Mouse (Mus musculus) adrenal gland (tissue): ENCODE results near the gene Rgs6.

Source experiments
- intact Hi-C: fragments of 180-260 bp; cut with DNase I; formaldehyde crosslinking; loops from one replicate; pipeline ENCODE4 v1.15.1; 2025

Rgs6 gene

DNA sequence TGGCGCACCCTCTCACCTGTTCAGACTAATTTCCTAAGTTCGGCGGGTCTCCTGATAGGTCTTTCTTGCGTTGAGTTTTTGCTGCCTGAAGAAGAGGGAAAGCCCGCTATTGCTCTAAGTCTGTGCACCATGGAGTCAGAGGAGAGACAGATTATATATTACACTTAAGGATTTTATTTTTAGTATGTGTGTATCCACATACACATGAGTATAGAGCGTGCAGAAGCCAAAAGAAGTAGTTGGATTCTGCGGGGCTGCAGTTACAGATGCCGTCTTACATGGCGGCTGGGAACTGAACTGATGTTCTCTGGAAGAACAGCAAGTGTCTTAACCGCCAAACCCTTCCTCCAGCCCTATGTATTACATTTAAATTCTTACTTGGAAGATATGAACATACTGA lies 52.3 kb downstream of the Rgs6 start:
- intact Hi-C loops: no loop called here

DNA sequence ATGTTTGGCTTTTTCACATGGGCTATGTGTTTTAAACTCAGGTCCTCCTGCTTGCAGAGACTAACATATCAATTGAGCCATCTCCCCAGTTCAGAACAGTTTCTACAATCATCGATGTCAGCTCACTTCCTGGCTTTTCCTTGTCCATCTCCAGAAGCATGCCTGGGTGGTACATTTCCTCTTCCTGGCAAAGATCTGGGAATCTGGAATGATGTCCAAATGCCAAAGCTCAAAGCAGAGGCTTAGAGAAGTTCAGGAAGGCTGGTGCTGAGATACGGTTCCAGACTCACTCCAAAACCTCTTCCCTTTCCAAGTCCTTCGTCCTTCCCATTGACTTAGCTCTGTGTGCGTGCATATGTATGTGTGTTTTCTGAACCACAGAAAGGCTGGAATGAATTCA lies 59.8 kb downstream of the Rgs6 start:
- intact Hi-C loops: no loop called here

DNA sequence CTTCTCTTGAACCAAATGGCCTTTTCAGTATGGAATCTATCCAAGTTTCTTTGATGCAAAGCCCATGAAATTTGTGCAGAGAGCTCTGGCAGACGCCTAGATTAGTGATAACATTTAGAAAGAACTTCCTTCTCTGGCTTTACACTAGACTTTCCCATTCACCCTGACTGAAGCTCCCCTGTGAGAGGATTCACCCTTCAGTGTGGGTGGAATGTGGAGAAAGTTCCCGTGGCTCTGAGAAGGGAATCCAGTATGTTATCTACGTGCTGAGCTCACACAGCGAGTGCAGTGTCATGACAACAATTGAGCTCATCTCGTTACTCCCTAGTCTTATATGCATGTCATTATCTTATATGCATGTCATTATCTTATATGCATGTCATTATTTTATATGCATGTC lies 61.9 kb downstream of the Rgs6 start:
- intact Hi-C loops: no loop called here

DNA sequence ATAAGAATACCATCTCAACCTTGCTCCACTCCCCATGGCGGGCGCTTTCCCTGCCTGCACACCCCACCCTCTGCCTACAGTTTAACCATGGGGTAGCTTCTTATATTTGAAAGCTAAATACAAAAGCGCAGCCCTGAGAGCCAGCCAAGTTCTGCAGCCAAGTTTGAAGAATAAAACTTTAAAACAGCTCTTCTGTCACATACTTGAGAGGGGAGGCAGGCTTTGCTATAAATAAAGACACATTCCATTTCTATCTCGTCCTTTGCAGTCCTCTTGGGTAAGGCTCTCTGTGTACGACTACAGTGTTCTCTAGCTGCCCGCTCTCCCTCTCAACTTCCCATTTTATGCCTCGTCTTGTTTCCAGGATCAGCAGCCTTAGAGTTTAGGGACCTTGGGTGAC lies 76.5 kb downstream of the Rgs6 start:
- intact Hi-C loops: no loop called here

DNA sequence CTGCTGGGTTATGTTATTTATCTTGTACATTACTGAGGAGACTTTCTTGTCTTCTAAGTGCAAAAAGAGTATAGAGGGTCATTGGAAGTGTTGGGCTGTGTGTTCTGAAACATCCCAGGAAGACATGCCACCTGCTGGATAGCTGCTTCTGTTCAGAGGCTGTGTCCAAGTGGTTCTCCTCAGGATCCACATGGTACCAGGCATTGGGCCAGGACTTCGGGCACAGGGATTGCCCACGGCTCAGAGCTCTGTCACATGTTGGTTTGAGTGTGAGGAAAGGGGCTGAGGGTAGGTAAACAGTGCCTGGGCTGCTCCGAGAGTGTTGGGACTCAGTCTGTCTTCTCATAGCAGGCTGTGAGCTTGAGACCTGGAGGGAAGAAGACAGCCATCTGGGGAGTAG lies 79.3 kb downstream of the Rgs6 start:
- intact Hi-C loops: no loop called here

DNA sequence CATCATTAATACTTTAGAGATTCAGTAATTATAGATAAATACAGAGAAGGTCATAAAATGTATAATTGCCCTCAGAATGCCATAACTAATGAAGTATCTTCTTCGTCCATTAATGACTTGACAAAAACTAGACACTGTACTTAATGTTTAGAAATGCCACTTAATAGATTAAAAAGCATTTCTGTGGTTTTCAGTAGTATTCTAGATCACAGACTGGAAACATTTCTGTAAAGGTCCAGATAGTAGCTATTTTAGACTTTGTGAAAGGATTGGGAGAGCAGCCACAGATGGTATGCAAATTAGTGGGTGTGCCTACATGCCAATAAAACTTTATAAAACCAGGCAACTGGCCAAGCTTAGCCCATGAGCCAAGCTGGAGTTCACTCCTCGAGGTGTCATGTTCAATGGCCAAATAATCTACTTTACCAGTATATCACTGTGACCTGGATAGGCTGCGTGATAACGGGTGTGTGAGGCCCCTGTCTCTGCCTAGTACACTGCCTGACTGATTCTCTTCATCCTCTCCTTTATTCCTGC lies 82.2 kb downstream of the Rgs6 start:
- intact Hi-C loops: no loop called here

DNA sequence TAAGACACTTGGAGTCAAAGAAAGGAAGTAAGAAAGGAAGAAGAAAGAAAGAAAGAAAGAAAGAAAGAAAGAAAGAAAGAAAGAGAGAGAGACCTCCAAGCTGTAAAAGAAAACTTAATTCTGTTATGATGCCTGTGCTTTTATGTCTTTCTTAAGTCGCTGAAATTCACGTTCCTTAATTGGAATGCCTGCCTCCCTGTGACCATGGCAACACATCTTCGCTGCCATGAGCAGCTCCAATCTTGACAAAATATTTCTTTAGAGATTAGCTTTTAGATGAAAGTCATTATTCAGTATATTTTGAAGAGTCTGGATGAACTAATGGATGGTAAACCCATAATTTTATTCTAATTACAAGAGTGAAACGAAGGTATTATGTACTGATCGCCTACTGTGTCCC lies 83.5 kb downstream of the Rgs6 start:
- intact Hi-C loops: no loop called here

DNA sequence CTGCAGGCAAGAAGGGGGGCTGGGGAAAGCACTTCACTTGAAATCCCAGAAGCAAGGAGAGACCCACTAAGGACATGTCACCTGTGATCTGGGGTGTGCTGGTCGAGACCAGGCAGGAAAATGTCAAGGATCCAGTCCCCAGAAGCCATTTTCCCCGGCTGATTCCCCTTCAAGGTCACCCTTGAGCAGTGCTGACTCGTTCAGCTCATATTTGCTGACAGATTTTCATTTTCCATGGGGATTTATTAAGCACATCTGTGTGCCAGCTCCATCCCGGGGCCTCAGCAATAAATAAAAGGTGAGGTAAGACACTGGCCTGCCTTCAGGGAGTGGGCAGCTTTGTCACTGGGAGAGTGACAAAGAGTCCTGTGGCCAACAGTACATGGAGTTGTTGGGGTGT lies 87.0 kb downstream of the Rgs6 start:
- intact Hi-C loops: no loop called here

DNA sequence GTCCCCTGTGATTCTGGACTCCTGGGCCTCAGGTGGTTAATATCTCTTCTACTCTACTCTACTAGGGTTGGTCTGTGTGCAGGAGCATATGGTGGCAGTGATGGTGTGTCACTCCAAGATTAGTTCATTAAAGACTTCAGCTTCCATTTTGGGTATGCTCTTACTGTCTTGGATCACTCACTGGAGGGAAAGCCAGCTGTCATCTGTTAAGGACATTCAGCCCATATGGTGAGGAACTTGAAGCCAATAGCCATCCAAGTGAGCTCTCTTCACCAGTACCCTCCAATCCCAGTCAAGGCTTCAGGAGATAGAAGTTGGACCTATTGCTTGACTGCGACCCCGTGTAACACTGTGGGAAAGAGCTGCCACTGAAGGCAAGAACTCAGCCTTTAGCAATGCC lies 98.9 kb downstream of the Rgs6 start:
- intact Hi-C loops: no loop called here

DNA sequence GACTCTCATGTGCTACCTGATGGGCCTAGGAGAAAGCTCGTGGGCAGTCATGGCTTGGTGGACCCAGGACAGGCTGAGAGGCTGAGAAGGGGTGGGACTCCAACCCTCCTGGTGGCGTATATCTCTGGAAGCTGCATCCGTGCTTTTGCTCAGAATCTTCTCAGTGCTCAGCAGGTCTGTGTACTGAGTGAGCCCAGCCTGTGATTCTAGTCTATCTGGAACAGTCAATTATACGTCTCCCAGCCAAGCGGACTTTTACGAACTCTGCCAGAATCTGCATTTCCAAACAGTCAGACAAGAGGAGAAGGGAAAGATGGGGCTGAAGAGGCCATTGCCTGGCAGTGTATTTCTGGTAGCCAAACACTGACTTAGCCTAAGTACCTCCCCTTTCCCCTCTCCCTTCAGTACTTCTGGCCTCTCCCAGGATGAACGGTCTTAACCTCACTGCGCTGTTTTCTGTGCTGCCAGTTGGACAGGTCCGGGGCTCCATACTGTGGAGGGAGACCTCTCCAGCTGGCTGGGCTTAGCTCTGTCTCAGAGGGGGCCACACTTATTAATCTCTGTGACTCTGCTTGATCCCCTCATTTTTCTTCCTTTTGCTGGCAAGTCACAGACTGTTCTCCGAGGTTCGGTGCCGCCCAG lies 110.9 kb downstream of the Rgs6 start:
- intact Hi-C loops: loop anchor here (5.0 kb wide), 1 partner anchor 202 kb away; no protein-coding TSS in a partner anchor

DNA sequence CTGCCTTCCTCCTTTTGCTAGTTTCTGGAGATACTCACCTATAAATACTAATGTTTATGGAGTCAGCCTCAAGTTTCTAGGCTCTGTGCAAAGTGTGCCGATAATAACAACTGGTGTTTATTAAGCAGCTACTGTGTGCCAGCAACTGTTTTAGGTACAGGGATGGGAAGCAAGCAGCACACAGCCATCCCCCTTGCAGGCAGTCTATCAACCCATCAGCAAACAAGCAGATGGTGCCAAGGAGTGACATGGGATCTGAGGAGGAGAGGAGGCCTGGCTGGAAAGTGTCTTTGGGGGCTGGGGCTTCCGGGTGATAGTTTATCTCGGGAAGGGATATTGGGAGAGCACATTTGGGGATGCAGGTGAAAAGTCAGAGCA lies 111.4 kb downstream of the Rgs6 start:
- intact Hi-C loops: loop anchor here (5.0 kb wide), 1 partner anchor 202 kb away; no protein-coding TSS in a partner anchor

DNA sequence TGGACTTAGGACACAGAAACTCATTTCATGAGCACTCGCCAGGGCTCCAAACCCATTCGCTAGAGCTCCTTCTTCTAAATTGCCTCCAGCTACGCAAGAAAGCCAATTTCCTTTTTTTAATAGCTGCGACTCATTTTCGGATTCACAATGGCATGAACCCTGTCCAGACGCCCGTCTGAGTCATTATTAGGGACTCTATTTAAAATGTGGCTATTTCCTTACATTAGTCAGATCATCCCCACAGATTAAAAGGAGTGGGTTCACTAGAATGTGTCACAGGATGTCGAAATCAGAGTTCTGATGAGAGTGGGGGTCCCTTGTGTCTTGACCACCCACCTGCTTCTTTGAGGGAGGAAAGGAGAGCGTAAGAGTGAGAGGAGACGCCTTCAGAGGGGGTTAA lies 112.1 kb downstream of the Rgs6 start:
- intact Hi-C loops: loop anchor here (5.0 kb wide), 1 partner anchor 317 kb away; no protein-coding TSS in a partner anchor

DNA sequence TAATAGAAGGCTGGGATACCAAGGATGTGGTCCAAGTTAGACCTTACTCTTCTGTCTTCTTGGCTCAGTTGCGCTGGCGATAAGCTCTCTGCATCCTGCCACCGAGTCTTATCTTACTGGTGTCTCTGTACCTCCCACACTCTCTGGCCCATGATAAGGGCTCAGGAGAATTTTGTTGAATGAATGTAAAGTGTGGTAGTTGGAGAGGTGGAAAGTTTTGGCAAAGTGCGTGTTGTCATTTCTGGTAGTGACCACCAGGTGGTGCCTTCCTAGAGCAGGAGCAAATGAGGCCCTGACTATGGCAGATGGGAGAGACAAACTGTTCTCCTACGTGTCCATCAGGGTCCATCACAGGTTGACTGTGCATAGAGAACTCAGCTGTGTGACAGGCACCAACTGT lies 112.7 kb downstream of the Rgs6 start:
- intact Hi-C loops: loop anchor here (1.0 to 5.0 kb wide), 2 partner anchors 245 to 316 kb away; no protein-coding TSS in a partner anchor

DNA sequence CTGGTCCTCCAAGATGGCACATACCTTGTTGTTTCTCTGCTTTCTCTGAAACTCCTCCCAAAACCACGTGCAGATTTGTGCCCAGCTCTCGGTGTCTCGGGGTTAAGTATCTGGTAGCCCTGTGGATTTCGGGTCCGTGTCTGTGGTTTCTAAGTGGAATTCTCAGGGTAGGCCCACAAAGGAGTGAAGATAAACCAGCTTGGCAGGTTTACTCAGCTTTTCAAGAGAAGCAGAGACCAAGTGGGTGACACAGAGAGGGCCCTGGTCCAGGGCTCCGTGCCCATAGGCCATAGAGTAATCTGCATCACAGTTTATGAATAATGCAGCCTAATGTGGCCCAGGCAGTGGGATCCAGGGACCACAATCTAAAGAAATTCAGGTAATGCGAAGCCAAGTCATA lies 113.3 kb downstream of the Rgs6 start:
- intact Hi-C loops: loop anchor here (1.0 to 5.0 kb wide), 2 partner anchors 245 to 316 kb away; no protein-coding TSS in a partner anchor

DNA sequence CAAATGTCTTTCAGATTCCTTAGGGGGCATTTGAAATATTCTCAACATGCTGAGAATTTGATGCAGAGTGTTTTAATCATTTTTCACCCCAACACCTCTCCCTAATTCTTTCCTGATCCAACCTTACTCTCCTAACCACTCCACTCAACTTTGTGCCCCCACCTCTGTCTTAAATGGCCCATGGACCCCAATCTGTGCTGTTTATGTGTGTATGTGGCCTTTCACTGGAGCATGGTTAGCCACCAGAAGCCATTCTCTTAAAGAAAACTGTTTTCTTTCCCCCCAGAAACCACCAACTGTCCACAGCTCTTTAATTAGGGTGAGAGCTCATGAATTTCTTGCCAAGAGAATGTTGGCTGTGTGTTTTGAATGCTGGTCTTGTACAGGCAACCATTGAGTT lies 122.3 kb downstream of the Rgs6 start:
- intact Hi-C loops: no loop called here

DNA sequence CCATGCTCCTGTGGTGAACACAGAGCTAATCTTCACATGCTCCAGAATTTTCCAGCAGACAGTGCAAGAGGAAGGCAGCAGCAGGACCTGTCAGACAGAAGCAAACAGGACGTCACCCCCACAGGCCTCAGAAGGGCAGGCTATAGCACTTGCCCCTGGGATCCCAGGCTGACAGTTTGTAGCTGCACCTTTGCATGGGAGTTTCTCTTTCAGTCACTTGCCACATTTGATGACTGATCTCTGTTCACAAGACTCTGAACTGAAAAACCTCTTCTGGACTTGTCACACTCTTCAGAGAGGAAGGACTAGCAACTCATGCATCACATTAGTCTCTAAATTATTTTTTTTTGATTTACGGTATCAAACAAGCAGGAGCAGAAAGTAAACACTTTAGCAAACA lies 126.2 kb downstream of the Rgs6 start:
- intact Hi-C loops: no loop called here

DNA sequence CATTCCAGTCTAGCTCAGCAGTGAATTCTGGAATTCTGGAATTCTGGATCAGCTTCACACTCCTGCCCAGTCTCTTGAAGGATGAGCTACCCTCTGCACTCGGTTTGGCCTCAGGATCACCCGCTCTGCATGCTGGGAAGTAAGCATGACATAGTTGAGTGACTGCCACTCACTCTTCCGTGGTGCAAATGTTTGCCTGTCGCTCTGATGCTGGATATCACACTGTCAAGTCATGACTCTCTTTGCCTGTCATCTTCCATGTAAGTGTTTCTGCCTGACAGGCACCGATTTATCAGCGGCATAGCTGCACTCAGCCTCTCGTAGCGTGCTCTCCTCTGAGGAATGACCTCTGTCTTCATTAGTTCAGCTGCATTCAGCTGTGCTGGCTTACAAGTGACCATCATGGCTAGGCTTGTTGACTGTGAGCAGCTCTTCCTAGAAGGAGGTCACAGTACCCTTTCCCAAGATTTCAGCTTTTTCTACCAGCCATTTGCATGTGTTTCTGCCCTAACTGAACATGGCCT lies 135.0 kb downstream of the Rgs6 start:
- intact Hi-C loops: no loop called here

DNA sequence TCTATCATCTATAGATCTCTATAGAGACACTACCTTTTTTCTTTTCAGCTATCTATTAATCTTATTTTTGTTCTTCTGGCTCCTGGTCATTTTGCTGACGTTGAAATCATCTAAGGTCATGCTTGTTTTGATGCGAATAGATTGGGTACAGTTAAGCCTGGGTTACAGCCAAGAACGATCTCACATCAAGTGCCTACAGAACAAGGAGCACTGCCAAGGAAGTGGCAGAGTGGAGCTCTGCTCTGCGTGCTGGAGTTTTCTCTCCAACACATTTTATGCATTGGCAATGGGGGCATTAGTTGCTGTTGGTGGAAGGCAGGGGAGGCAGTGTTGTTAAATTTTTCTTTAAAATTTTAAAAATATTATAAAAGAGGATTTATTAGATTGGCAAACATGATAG lies 138.2 kb downstream of the Rgs6 start:
- intact Hi-C loops: no loop called here

DNA sequence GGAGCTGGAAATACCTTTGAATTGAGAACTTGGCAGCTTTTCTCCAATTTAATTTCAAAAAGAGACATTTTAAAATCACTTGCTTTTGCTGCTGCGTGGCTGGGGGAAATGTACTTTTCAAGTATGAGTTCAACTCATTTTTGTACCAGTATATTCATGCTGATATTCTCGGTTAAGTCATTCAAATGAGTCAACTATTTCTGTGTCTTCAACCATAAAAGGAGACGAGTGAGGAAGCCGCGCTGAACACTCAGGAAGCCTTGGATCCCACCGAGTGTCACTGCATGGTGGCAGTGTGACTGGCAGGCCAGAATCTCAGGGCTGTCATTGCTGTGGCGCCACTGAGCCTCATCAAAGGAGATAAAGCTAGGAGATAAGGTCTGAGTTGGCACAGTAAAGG lies 143.5 kb downstream of the Rgs6 start:
- intact Hi-C loops: no loop called here

DNA sequence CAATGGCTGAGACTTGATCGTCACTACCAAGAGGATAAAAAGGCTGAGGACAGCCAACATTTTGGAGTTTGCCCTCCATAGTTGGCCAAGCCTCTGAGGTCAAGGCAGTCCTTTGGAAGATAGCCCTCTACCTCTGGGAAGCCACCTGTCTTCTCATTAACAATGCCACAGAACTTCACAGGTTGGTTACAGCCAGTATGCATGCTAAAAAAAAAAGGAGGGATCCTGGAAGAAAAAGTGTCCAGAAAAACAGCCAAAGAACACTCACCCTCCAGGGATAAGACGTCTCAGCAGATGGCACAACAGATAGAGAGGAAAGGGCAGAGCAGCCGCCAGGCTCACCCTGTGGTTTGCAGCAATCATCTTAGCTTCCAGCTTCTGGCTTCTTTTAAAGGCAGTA lies 154.9 kb downstream of the Rgs6 start:
- intact Hi-C loops: no loop called here

DNA sequence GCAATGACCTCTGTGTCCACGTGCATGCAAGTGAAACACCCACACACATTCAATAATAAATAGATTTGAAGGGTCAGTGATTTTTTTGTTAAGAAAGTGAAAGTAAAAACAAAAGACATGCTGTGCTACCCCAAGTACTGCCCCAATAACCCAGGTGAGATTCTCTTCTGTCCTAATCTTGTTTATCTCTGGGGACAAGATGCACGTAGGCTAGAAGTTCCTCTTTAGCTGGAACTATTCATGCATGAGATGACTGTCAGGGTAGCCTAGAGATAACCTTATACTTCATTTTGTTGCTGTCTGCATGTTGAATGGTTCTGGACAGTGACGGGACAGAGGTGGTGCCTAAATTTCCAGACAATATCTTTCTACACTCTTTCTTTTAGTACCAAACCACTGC lies 155.9 kb downstream of the Rgs6 start:
- intact Hi-C loops: no loop called here

DNA sequence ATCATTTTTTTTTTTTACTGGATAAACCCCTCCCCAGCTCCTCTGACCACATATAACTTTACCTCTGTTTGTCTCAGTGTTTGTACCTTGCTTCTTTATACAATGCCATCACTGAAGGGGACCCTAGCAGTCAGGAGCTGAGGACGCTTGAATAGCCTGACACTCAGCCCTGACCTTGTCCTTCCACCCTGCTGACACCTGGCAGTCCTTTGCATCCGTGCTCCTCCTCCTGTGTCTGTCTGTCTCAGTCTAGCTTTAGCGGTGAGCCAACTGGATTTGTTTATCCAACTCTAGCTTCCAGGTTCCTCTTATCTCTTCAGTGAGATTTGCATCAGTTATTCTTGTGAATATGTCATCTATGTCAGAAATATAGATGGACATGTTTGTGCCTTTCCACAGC lies 156.7 kb downstream of the Rgs6 start:
- intact Hi-C loops: no loop called here

DNA sequence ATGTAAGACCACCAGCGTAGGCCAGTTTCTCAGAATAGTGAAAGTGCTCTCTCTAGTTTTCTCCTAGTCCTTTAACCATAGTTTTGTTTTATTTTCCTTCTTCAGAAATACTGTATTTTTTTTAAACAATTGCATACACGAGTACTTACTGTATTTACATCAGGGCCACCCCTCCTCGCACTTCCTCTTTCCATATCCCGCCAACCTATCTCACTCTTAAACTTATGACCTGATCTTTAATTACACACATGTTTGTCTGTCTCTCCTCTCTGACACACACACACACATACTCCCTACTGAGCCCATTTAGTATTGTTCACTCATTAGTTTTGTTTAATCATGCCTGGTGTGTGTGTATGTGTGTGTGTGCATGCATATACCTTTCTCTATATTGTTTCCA lies 159.0 kb downstream of the Rgs6 start:
- intact Hi-C loops: no loop called here
